Mouse (Mus musculus): ENCODE measurements around the gene Tgfa. TPM values are rescaled to one million over a fixed set of nuclear protein-coding genes. Genes with fewer than 3 reads are reported as not detected.

Tgfa gene
- polyA plus RNA-seq, 1 experiment from 2014 or later, result 1.9 TPM

DNA sequence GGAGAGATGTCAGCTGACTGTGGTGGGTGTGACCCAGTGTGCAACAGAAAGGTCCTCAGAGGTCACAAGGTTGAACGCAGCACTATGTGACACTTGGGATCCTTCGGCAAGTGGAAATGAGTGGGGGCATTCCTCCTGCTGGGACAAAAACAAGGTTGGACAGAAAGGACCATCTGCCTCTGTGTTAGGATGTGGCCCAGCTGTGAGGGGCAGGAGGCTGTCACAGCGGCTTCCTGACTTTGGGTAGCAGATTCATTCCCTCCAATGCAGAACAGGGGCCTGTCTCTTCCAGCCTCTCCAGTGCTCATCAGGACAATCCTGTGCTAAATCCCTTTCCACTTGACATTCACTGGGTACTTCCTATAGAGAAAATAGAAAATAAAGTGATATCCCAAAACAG lies 34.1 kb upstream of the Tgfa start:
- ATAC-seq (replicated peaks; ENCODE audit: low FRiP score), result no peak
- Histone ChIP-seq H3K27ac (ENCODE audit: low read depth, low read length) (no peak overlapping the region), H3K4me1 (replicated peaks; ENCODE audit: control insufficient read depth, insufficient read depth, low read length) (no peaks in the 10 kb centered on the region), H3K27me3 (ENCODE audit: control insufficient read depth, insufficient read depth, low read length) (no peaks in the 10 kb centered on the region), H3K9me3 (ENCODE audit: control insufficient read depth, low read length) (no peaks in the 10 kb centered on the region), H3K4me3 (ENCODE audit: low read depth, low read length) (no peak overlapping the region), H3K36me3 (ENCODE audit: control insufficient read depth, insufficient read depth, low read length) (no peaks in the 10 kb centered on the region), H3K4me2 (ENCODE audit: low read depth, low read length, severe bottlenecking) (no peak overlapping the region), H3K9ac (ENCODE audit: low read length) (no peak overlapping the region)
- no peak for DNase-seq (ENCODE audit: low spot score)
- WGBS, result 75% methylated on average over 3 of the region's 3 CpGs

DNA sequence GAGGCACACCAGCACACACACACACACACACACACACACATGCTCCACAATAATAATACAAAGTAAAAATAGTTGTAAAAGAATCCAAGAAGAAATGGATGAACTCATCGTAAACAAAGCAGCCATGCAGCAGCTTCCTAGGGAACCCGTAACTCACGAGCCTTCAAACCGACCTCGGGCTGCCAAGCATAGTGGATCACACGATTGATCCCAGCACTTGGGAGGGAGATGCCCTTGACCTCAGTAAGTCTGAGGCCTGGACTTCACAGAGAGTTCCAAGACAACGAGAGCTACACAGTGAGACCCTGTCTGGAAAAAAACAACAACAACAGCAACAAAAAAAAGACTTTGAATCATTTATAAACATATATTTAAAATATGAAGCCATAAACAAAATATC lies 33.4 kb upstream of the Tgfa start:
- no peak overlapping the region for H3K27ac ChIP-seq (ENCODE audit: low read depth, low read length)
- H3K4me3 ChIP-seq (ENCODE audit: low read depth, low read length), result no peak overlapping the region
- no peak overlapping the region for H3K9ac ChIP-seq (ENCODE audit: low read length)
- H3K4me2 ChIP-seq (ENCODE audit: low read depth, low read length, severe bottlenecking), result no peak overlapping the region
- H3K27me3 ChIP-seq (ENCODE audit: control insufficient read depth, insufficient read depth, low read length), result no peaks in the 10 kb centered on the region
- no peaks in the 10 kb centered on the region for H3K4me1 ChIP-seq (replicated peaks; ENCODE audit: control insufficient read depth, insufficient read depth, low read length)
- H3K9me3 ChIP-seq (ENCODE audit: control insufficient read depth, low read length), result no peaks in the 10 kb centered on the region
- DNase-seq (ENCODE audit: low spot score) (no peak), ATAC-seq (replicated peaks; ENCODE audit: low FRiP score) (no peak)
- H3K36me3 ChIP-seq (ENCODE audit: control insufficient read depth, insufficient read depth, low read length), result no peaks in the 10 kb centered on the region
- 69% methylated on average over 7 of the region's 7 CpGs for WGBS

DNA sequence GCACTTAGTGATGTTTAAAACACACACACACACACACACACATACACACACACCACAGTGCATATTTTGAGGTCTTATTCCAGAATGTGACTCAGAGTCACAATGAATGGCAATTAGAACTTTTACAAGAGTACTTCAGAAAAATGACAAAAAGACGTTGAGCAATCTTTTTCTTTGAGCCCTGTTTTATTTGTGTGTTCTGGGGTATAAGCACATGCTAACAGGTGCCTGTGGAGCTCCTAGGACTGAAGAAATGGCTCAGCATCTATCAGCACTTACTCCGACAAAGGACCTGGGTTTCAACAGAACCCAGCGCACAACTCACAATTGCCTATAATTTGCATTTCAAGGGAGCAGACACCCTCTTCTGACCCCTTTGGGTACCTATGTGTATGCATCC lies 31.0 kb upstream of the Tgfa start:
- H3K4me1 ChIP-seq (replicated peaks; ENCODE audit: control insufficient read depth, insufficient read depth, low read length), result no peaks in the 10 kb centered on the region
- no peak overlapping the region for H3K4me2 ChIP-seq (ENCODE audit: low read depth, low read length, severe bottlenecking)
- no peak overlapping the region for H3K9ac ChIP-seq (ENCODE audit: low read length)
- no peaks in the 10 kb centered on the region for H3K36me3 ChIP-seq (ENCODE audit: control insufficient read depth, insufficient read depth, low read length)
- no peaks in the 10 kb centered on the region for H3K9me3 ChIP-seq (ENCODE audit: control insufficient read depth, low read length)
- no peak for DNase-seq (ENCODE audit: low spot score)
- no peak for ATAC-seq (replicated peaks; ENCODE audit: low FRiP score)
- H3K27me3 ChIP-seq (ENCODE audit: control insufficient read depth, insufficient read depth, low read length), result no peaks in the 10 kb centered on the region
- H3K4me3 ChIP-seq (ENCODE audit: low read depth, low read length), result no peak overlapping the region
- no peak overlapping the region for H3K27ac ChIP-seq (ENCODE audit: low read depth, low read length)
- WGBS, result 53% methylated on average over 3 of the region's 3 CpGs

DNA sequence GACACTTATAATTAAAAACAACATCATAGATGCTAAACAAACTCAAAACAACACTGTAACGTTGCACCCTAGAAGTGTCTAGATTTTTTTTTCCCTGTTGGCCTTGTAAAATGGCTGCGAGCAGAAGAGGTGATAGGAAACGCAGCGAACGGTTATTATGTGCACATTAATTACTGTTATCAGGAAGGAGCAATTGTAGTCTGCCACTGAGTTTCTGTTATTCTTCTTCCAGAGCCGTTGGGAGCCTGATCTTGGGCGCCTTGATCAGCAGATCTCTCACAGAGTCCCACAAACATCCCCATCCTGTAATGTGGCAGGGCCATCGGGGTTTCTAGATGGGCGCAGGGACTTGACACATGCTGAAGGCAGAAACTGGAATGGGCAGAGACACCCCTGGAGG lies 28.6 kb upstream of the Tgfa start:
- no peak overlapping the region for H3K27ac ChIP-seq (ENCODE audit: low read depth, low read length)
- no peaks in the 10 kb centered on the region for H3K36me3 ChIP-seq (ENCODE audit: control insufficient read depth, insufficient read depth, low read length)
- WGBS, result 85% methylated on average over 9 of the region's 9 CpGs
- peak; percentile 20 for DNase-seq (ENCODE audit: low spot score)
- H3K9ac ChIP-seq (ENCODE audit: low read length), result no peak overlapping the region
- H3K9me3 ChIP-seq (ENCODE audit: control insufficient read depth, low read length), result no peaks in the 10 kb centered on the region
- H3K4me3 ChIP-seq (ENCODE audit: low read depth, low read length), result no peak overlapping the region
- no peaks in the 10 kb centered on the region for H3K4me1 ChIP-seq (replicated peaks; ENCODE audit: control insufficient read depth, insufficient read depth, low read length)
- H3K27me3 ChIP-seq (ENCODE audit: control insufficient read depth, insufficient read depth, low read length), result no peaks in the 10 kb centered on the region
- no peak for ATAC-seq (replicated peaks; ENCODE audit: low FRiP score)
- H3K4me2 ChIP-seq (ENCODE audit: low read depth, low read length, severe bottlenecking), result no peak overlapping the region

DNA sequence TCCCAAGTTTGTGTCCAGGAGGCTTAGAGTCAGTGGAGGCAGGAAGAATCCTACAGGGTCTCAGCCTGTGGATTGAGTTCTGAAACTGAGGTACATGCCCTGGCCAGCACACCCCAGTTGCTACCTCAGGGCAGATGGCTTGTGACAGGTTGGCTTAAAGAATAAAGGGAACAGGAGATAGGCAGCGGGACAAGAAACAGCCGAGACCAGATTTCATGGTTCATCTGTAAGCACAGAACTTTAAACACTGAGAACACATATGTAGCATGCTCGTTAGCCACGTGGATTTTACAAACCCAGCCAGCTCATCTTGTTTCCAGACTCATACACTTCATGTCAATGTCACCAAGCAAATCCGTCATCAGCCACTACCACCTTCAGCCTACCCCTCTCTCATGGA lies 27.2 kb upstream of the Tgfa start:
- WGBS, result 77% methylated on average over 5 of the region's 5 CpGs

DNA sequence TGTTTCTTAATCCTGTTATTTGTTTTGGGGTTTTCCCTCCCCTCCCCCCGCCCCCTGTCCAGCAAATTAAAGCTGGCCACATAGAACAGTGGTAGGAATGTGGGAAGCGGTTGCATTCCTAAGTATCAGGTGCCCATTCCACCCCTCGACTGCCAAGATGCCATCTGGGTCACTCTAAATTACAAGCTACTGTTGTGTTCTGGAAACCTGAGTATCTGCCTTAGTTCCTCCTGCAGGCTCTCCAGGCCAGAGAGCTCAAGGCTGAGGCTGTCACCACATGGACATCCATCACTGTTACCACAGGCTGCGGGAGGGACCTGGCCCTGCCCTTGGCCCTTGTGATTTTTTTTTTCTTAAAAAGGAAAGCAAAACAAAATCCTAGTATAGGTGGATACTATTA lies 25.9 kb upstream of the Tgfa start:
- no peak overlapping the region for H3K27ac ChIP-seq (ENCODE audit: low read depth, low read length)
- no peaks in the 10 kb centered on the region for H3K27me3 ChIP-seq (ENCODE audit: control insufficient read depth, insufficient read depth, low read length)
- H3K9me3 ChIP-seq (ENCODE audit: control insufficient read depth, low read length), result no peaks in the 10 kb centered on the region
- H3K4me2 ChIP-seq (ENCODE audit: low read depth, low read length, severe bottlenecking), result no peak overlapping the region
- WGBS, result 75% methylated on average over 4 of the region's 4 CpGs
- no peak for ATAC-seq (replicated peaks; ENCODE audit: low FRiP score)
- no peak overlapping the region for H3K4me3 ChIP-seq (ENCODE audit: low read depth, low read length)
- DNase-seq (ENCODE audit: low spot score), result no peak
- H3K4me1 ChIP-seq (replicated peaks; ENCODE audit: control insufficient read depth, insufficient read depth, low read length), result no peaks in the 10 kb centered on the region
- no peak overlapping the region for H3K9ac ChIP-seq (ENCODE audit: low read length)
- H3K36me3 ChIP-seq (ENCODE audit: control insufficient read depth, insufficient read depth, low read length), result no peaks in the 10 kb centered on the region

More for the DNA sequence above, 27.2 kb upstream of the Tgfa start:
- no peaks in the 10 kb centered on the region for H3K4me1 ChIP-seq (replicated peaks; ENCODE audit: control insufficient read depth, insufficient read depth, low read length)
- no peak overlapping the region for H3K4me3 ChIP-seq (ENCODE audit: low read depth, low read length)
- H3K27ac ChIP-seq (ENCODE audit: low read depth, low read length), result no peak overlapping the region
- no peaks in the 10 kb centered on the region for H3K36me3 ChIP-seq (ENCODE audit: control insufficient read depth, insufficient read depth, low read length)
- ATAC-seq (replicated peaks; ENCODE audit: low FRiP score) (no peak), DNase-seq (ENCODE audit: low spot score) (no peak)
- H3K4me2 ChIP-seq (ENCODE audit: low read depth, low read length, severe bottlenecking), result no peak overlapping the region
- no peaks in the 10 kb centered on the region for H3K27me3 ChIP-seq (ENCODE audit: control insufficient read depth, insufficient read depth, low read length)
- H3K9ac ChIP-seq (ENCODE audit: low read length), result no peak overlapping the region
- H3K9me3 ChIP-seq (ENCODE audit: control insufficient read depth, low read length), result no peaks in the 10 kb centered on the region

DNA sequence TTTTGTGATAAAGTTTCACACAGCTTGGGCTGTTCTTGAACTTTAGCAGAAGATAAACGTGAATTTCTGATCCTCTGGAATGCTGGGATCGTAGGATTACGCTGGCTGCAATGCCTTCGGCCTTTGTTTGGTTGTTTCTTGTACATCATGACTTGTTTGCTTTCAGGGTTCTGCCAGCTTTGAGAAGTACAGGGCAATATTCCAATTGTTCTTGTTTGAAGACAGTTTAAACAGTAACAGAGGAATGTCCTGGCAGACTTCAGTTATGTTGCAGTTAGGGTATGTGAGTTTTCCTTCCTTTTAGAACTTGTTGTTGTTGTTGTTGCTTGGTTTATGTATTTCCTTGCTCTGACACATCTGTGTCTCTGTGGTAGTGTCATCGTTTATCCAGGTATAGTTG lies 18.8 kb upstream of the Tgfa start:
- Histone ChIP-seq H3K9ac (ENCODE audit: low read length) (no peak overlapping the region), H3K27me3 (ENCODE audit: control insufficient read depth, insufficient read depth, low read length) (no peaks in the 10 kb centered on the region), H3K4me2 (ENCODE audit: low read depth, low read length, severe bottlenecking) (no peak overlapping the region), H3K36me3 (ENCODE audit: control insufficient read depth, insufficient read depth, low read length) (no peaks in the 10 kb centered on the region), H3K9me3 (ENCODE audit: control insufficient read depth, low read length) (no peaks in the 10 kb centered on the region), H3K27ac (ENCODE audit: low read depth, low read length) (no peak overlapping the region), H3K4me3 (ENCODE audit: low read depth, low read length) (no peak overlapping the region), H3K4me1 (replicated peaks; ENCODE audit: control insufficient read depth, insufficient read depth, low read length) (no peaks in the 10 kb centered on the region)
- 88% methylated on average over 5 of the region's 5 CpGs for WGBS
- ATAC-seq (replicated peaks; ENCODE audit: low FRiP score) (no peak), DNase-seq (ENCODE audit: low spot score) (no peak)

DNA sequence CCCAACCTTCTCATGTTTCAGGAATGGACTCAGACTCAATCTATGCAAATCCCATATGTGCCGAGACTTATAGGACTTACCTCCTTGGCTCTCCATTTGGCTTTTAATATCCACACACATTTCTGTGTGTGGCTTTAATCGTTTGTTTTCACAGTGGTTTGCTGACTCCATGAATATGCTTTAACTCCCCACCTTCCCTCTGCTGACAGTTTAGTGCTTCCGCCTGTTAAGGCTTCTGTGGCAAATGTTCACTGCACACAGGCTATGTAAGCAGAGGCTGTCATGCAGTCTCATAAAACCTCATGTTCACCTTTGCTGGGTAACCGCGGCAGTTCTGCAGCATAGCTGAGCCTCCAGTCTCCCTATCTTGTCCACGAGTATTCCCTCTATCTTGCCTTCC lies 18.3 kb upstream of the Tgfa start:
- Histone ChIP-seq H3K9me3 (ENCODE audit: control insufficient read depth, low read length) (no peaks in the 10 kb centered on the region), H3K4me1 (replicated peaks; ENCODE audit: control insufficient read depth, insufficient read depth, low read length) (no peaks in the 10 kb centered on the region), H3K4me2 (ENCODE audit: low read depth, low read length, severe bottlenecking) (no peak overlapping the region), H3K27me3 (ENCODE audit: control insufficient read depth, insufficient read depth, low read length) (no peaks in the 10 kb centered on the region), H3K4me3 (ENCODE audit: low read depth, low read length) (no peak overlapping the region), H3K27ac (ENCODE audit: low read depth, low read length) (no peak overlapping the region), H3K9ac (ENCODE audit: low read length) (no peak overlapping the region), H3K36me3 (ENCODE audit: control insufficient read depth, insufficient read depth, low read length) (no peaks in the 10 kb centered on the region)
- no peak for DNase-seq (ENCODE audit: low spot score)
- ATAC-seq (replicated peaks; ENCODE audit: low FRiP score), result no peak
- WGBS, result 85% methylated on average over 6 of the region's 6 CpGs

DNA sequence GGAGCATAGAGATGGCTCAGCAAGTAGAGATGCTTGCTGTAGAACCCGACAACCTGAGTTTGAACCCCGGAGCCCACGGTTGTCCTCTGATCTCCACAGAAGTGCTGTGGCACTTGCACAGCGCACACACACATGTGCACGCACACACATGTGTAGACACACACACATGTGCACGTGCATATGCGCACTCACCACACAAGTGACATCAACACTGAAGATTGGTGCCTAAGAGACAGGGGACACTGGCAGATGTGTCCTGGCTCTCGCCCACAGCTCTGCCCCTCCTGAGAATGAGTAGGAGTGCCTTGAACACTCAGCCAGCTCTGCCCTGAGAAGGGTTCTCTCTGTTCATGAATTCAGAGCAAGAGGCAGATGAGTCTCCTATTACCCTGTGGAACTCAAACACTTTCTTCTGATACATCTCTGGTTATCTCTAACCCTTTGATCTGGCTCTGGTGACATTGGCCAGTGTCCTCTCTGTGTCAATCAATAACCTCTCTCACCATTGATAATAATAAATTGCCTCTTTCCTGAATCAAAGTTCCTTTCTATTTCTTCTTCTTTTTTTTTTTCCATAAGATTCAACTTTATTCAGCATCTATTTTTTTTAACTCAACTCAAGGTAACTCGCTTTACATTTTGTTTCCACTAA lies 17.6 kb upstream of the Tgfa start:
- H3K9ac ChIP-seq (ENCODE audit: low read length), result no peak overlapping the region
- WGBS, result 95% methylated on average over 9 of the region's 9 CpGs
- no peaks in the 10 kb centered on the region for H3K27me3 ChIP-seq (ENCODE audit: control insufficient read depth, insufficient read depth, low read length)
- H3K4me1 ChIP-seq (replicated peaks; ENCODE audit: control insufficient read depth, insufficient read depth, low read length), result no peaks in the 10 kb centered on the region
- H3K4me2 ChIP-seq (ENCODE audit: low read depth, low read length, severe bottlenecking), result no peak overlapping the region
- no peak overlapping the region for H3K27ac ChIP-seq (ENCODE audit: low read depth, low read length)
- ATAC-seq (replicated peaks; ENCODE audit: low FRiP score), result no peak
- H3K4me3 ChIP-seq (ENCODE audit: low read depth, low read length), result no peak overlapping the region
- DNase-seq (ENCODE audit: low spot score), result no peak
- H3K36me3 ChIP-seq (ENCODE audit: control insufficient read depth, insufficient read depth, low read length), result no peaks in the 10 kb centered on the region
- no peaks in the 10 kb centered on the region for H3K9me3 ChIP-seq (ENCODE audit: control insufficient read depth, low read length)

All from forebrain, embryonic 11.5 days (tissue).